Mouse (Mus musculus) lung, embryonic 16.5 days (tissue): Measurements from ENCODE around the gene Grik5. TPM values are rescaled to one million over a fixed set of nuclear protein-coding genes. Genes with fewer than 3 reads are reported as not detected.

Source experiments
- ATAC-seq: fragments of 200-750 bp; cut with Nextera tagmentation; 2 replicates; pipeline ENCODE4 v1.8.0; 2017; ENCODE audit warnings: low read depth, mild to moderate bottlenecking, moderate library complexity
- H3K27ac ChIP-seq: fragments of 300-500 bp; sonication (generic); 2 replicates; pipeline ENCODE4 v1.5.1; 2014; ENCODE audit warnings: mild to moderate bottlenecking, control low read depth, low read length
- H3K27me3 ChIP-seq: fragments of 300-500 bp; sonication (generic); 2 replicates; pipeline ENCODE4 v1.6.1; 2014; ENCODE audit warnings: low read depth, low read length, mixed read lengths; ENCODE audit not compliant: control insufficient read depth, insufficient read depth
- H3K36me3 ChIP-seq: fragments of 300-500 bp; sonication (generic); 2 replicates; pipeline ENCODE4 v1.6.1; 2014; ENCODE audit warnings: low read length; ENCODE audit not compliant: control insufficient read depth, insufficient read depth
- H3K4me1 ChIP-seq: fragments of 300-500 bp; sonication (generic); replicated peaks from 2 replicates; pipeline ENCODE4 v1.6.1; 2014; ENCODE audit warnings: low read length, mixed read lengths; ENCODE audit not compliant: control insufficient read depth, insufficient read depth
- H3K4me2 ChIP-seq: fragments of 300-500 bp; sonication (generic); 2 replicates; pipeline ENCODE4 v1.6.1; 2014; ENCODE audit warnings: low read depth, low read length, control low read depth
- H3K4me3 ChIP-seq: fragments of 300-500 bp; sonication (generic); 2 replicates; pipeline ENCODE4 v1.5.1; 2014; ENCODE audit warnings: mild to moderate bottlenecking, low read length, control low read depth
- H3K9ac ChIP-seq: fragments of 300-500 bp; sonication (generic); 2 replicates; pipeline ENCODE4 v1.6.1; 2014; ENCODE audit warnings: low read length, control low read depth
- H3K9me3 ChIP-seq: fragments of 300-500 bp; sonication (generic); 2 replicates; pipeline ENCODE4 v1.6.1; 2016; ENCODE audit warnings: low read length; ENCODE audit not compliant: control insufficient read depth
- WGBS: fragments of 180-500 bp; shearing (Covaris S2); extraction: QIAGEN DNeasy Blood & Tissue Kit; methylation state at CpG from one replicate; pipeline ENCODE4 v1.1.7; 2014; 5-methylcytosine and 5-hydroxymethylcytosine counted together
- polyA plus RNA-seq: library from polyadenylated mRNA; unstranded; fragments of >200 nt; fragmentation: Nextera tagmentation; extraction: Ambion mirVana; gene quantifications from 2 replicates; pipeline ENCODE4 v1.2.1, GENCODE M21; 2015

Grik5 gene
- polyA plus RNA-seq, 1 experiment from 2014 or later, result 3.5 TPM

DNA sequence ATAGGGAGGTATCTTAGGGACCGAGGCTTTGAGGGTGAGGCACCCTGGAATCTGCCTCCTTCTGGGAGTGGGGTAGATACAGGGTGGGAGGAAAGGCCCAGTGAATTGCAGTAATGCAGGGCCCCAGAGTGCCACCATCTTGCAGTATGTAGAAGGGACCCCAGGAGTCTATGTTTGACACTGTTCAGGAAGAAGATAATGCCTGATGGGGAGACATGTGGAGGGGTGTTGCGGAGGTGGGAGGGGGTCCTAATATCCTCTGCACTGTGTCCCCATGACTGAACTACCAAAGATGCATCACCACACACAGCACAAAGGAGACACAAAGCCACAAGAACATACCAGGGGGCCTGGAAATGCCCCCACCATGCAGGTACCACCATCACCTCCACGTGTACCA is 66.0 kb downstream of the Grik5 start:
- Histone ChIP-seq H3K27ac (no peak overlapping the region), H3K36me3 (no peaks in the 10 kb centered on the region), H3K9ac (no peak overlapping the region), H3K4me3 (no peak overlapping the region), H3K4me1 (peaks cover 6% of the 10 kb centered on the region; the same call in 1 of the 2 replicates), H3K4me2 (no peak overlapping the region), H3K9me3 (no peaks in the 10 kb centered on the region), H3K27me3 (peaks cover 65% of the 10 kb centered on the region)
- 48% methylated on average over 3 of the region's 3 CpGs for WGBS
- ATAC-seq, result no peak

DNA sequence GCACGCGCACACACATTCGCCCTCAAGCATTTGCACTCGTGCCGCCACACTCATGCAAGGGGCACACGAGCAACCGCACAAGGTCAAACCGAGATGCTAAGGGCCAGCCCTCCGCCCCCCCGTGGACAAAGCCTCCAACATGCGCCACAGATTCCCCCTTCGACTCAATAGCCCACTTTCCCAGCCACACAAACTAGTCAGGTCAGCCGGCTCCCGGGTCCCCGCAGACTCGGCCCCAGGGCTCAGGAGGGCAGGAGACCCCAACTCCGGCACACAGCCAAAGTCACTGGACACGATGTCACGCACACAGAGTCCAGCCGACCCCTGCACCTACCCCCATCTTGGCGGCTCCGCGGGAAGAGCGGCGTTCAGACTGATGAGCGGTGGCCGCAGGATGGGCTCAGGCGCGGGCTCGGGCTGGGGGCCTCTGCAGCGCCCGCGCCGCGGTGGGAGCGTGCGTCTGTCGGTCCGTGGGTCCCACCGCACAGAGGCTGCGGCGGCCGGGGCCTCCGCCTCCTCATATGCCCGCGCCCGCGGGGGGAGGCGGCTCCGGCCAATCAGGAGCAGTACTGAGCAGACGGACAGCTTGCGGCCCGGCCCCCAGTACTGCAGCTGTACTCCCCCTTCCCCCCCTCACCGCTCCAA is 66.6 kb downstream of the Grik5 start, which contains the start of gene Atp1a3:
Gene Atp1a3, minus strand, starts transcription at position 538 of the 645 bp plus-strand sequence.
- H3K9ac ChIP-seq, result no peak within 1 kb of the TSS
- H3K27me3 ChIP-seq, result peaks cover 60% of the 10 kb centered on the region
- 2% methylated on average over 54 of the region's 54 CpGs for WGBS
- H3K4me3 ChIP-seq, result peak within 1 kb of the TSS; percentile 30
- H3K4me2 ChIP-seq, result peak within 1 kb of the TSS; percentile 44
- H3K4me1 ChIP-seq, result peaks cover 5% of the 10 kb centered on the region; the same call in 1 of the 2 replicates
- H3K27ac ChIP-seq, result no peak within 1 kb of the TSS
- no peaks in the 10 kb centered on the region for H3K36me3 ChIP-seq
- H3K9me3 ChIP-seq, result no peaks in the 10 kb centered on the region
- ATAC-seq, result peak; percentile 56

GRCm38 (mm10) chr7:25004806-25005205 is 67.3 kb downstream of the Grik5 start:
- H3K9ac ChIP-seq, result no peak overlapping the region
- H3K36me3 ChIP-seq, result no peaks in the 10 kb centered on the region
- no peak overlapping the region for H3K27ac ChIP-seq
- WGBS, result 28% methylated on average over 6 of the region's 9 CpGs
- peaks cover 52% of the 10 kb centered on the region for H3K27me3 ChIP-seq
- H3K9me3 ChIP-seq, result no peaks in the 10 kb centered on the region
- no peak overlapping the region for H3K4me2 ChIP-seq
- no peak for ATAC-seq
- H3K4me1 ChIP-seq, result no peaks in the 10 kb centered on the region; the same call in 1 of the 2 replicates
- no peak overlapping the region for H3K4me3 ChIP-seq

GRCm38 (mm10) chr7:25003820-25004388 is 68.2 kb downstream of the Grik5 start:
- no peak for ATAC-seq
- Histone ChIP-seq H3K4me3 (no peak overlapping the region), H3K27me3 (peaks cover 43% of the 10 kb centered on the region), H3K36me3 (no peaks in the 10 kb centered on the region), H3K4me1 (no peaks in the 10 kb centered on the region; the same call in 1 of the 2 replicates), H3K27ac (no peak overlapping the region), H3K4me2 (no peak overlapping the region), H3K9ac (no peak overlapping the region), H3K9me3 (no peaks in the 10 kb centered on the region)
- 75% methylated on average over 8 of the region's 8 CpGs for WGBS

DNA sequence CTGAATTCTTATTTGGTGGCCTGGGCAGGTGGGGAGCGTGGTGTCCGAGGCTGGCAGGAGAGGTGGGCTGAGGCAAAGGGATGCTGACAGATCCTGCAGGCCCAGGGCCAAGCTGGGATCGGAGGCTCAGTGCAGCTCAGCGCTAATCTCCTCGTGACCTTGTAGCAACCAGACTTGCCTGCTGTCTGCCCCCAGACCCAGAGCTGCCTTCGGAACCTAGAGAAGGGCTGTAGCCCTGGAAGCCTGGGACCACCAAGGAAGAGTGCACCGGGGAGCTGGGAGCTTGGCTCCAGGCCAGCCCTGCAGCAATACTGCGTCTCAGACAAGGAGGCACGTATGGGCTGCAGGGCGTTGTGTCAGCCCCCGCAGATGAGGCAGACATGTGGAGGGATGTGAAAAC is 68.9 kb downstream of the Grik5 start:
- no peak for ATAC-seq
- H3K9me3 ChIP-seq, result no peaks in the 10 kb centered on the region
- no peak overlapping the region for H3K27ac ChIP-seq
- H3K4me1 ChIP-seq, result no peaks in the 10 kb centered on the region; the same call in 1 of the 2 replicates
- no peak overlapping the region for H3K4me3 ChIP-seq
- 40% methylated on average over 11 of the region's 11 CpGs for WGBS
- peaks cover 37% of the 10 kb centered on the region for H3K27me3 ChIP-seq
- no peak overlapping the region for H3K9ac ChIP-seq
- H3K4me2 ChIP-seq, result no peak overlapping the region
- H3K36me3 ChIP-seq, result no peaks in the 10 kb centered on the region

DNA sequence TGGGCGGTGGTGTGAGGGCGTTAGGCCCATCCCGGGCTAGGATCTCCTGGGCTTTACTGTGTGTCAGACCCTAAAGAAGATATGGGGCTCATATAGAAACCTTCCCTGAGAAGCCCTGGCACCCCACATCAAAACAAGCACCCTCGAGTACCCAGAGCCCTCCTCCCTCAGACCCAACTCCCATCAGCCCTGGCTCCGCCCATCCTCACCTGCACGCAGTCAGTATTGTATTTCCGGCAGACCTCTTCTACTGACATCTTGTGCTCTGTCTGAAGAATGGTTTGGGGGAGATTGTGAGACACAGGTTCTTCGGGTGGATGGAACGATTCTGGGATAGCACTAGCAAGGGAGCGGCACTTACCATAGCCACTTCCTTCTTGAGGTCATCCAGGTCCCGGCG is 71.4 kb downstream of the Grik5 start:
- no peak overlapping the region for H3K27ac ChIP-seq
- 56% methylated on average over 12 of the region's 12 CpGs for WGBS

DNA sequence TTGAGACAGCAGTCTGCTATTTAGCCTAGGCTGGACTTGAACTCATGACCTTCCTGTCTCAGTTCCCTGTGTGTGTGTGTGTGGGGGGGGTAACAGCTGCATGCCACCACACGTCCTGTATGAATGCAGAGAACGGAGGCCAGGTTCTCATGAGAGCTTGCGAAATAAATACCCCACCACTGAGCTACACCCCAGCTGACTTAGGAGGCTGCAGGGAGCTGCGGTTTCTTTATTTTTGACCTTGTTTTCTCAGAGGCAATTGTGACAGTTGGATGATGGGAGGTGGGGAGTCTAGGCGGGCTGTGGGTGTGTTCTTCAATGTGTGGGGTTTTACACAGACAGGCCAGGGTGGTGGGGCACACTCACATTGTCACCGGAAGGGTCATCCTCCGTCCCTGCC is 71.9 kb downstream of the Grik5 start:
- Histone ChIP-seq H3K36me3 (no peaks in the 10 kb centered on the region), H3K27ac (no peak overlapping the region), H3K4me3 (no peak overlapping the region), H3K4me2 (no peak overlapping the region), H3K9me3 (no peaks in the 10 kb centered on the region), H3K27me3 (peaks cover 6% of the 10 kb centered on the region), H3K9ac (no peak overlapping the region), H3K4me1 (no peaks in the 10 kb centered on the region)
- WGBS, result 61% methylated on average over 7 of the region's 7 CpGs
- no peak for ATAC-seq

More for the DNA sequence above, 71.4 kb downstream of the Grik5 start:
- Histone ChIP-seq H3K27me3 (peaks cover 11% of the 10 kb centered on the region), H3K9ac (no peak overlapping the region), H3K4me2 (no peak overlapping the region), H3K36me3 (no peaks in the 10 kb centered on the region), H3K4me1 (no peaks in the 10 kb centered on the region; the same call in 1 of the 2 replicates), H3K9me3 (no peaks in the 10 kb centered on the region), H3K4me3 (no peak overlapping the region)
- ATAC-seq, result no peak

- H3K27ac ChIP-seq, result no peak overlapping the region
- H3K4me1 ChIP-seq, result no peaks in the 10 kb centered on the region
- no peak for ATAC-seq
- no peaks in the 10 kb centered on the region for H3K9me3 ChIP-seq
- H3K27me3 ChIP-seq, result no peaks in the 10 kb centered on the region
- H3K4me2 ChIP-seq, result no peak overlapping the region
- no peak overlapping the region for H3K9ac ChIP-seq
- no peak overlapping the region for H3K4me3 ChIP-seq
- no peaks in the 10 kb centered on the region for H3K36me3 ChIP-seq
- 76% methylated on average over 6 of the region's 6 CpGs for WGBS
These were observed 79.1 kb downstream of the Grik5 start for GRCm38 (mm10) chr7:24993081-24993480.

DNA sequence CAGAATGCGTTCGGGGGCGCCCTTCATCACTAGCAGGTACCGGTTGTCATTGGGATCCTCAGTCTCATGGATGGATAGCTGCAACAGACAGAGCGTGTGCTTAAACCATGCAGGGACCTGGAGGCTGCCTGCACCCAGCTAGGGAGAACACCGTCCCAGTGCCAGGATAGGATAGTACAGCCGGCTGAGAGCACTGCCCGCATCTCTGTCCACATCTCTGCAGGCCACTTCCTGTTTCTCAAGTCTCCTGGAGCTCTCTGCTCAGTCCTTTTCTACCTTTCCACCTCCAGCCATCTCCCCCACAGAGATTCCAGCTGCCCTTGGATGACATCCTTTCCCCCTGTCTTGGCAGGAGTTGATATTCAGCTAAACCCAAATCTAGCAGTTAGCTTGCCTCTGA is 81.7 kb downstream of the Grik5 start:
- ATAC-seq, result no peak
- no peak overlapping the region for H3K4me3 ChIP-seq
- no peaks in the 10 kb centered on the region for H3K27me3 ChIP-seq
- H3K4me1 ChIP-seq, result no peaks in the 10 kb centered on the region
- no peak overlapping the region for H3K9ac ChIP-seq
- H3K36me3 ChIP-seq, result no peaks in the 10 kb centered on the region
- no peak overlapping the region for H3K27ac ChIP-seq
- no peak overlapping the region for H3K4me2 ChIP-seq
- WGBS, result 86% methylated on average over 8 of the region's 8 CpGs
- H3K9me3 ChIP-seq, result no peaks in the 10 kb centered on the region
